Mouse (Mus musculus) Muller cell, postnatal 12 days (primary cell): Measurements from ENCODE around the gene Iqcf3.
A peak's percentile ranks its signal among the peaks of the same experiment; 100 is the strongest.
"Not testable (repeated sequence)": the region's sequence is repeated elsewhere in the genome, so short reads cannot be mapped to it uniquely, and the experiment has no call there.

Experiments used
- DNase-seq: peaks from one replicate; pipeline ENCODE4 v3.0.0-alpha.2; 2015; ENCODE audit errors: inconsistent ontology term

The Iqcf3 gene

GRCm38 (mm10) chr9:106561531-106561930 is at the start of gene Iqcf3:
Gene Iqcf3 (minus strand): TSS chr9:106561631.
- DNase-seq, result no peak

GRCm38 (mm10) chr9:106610727-106611126 is 49.3 kb upstream of the Iqcf3 start:
- no peak for DNase-seq

GRCm38 (mm10) chr9:106600546-106600945 is 39.1 kb upstream of the Iqcf3 start:
- DNase-seq, result peak; percentile 17

GRCm38 (mm10) chr9:106598466-106598865 is 37.0 kb upstream of the Iqcf3 start:
- no peak for DNase-seq

GRCm38 (mm10) chr9:106595836-106596235 is 34.4 kb upstream of the Iqcf3 start:
- DNase-seq, result no peak

- DNase-seq, result not testable (repeated sequence)
Observed at GRCm38 (mm10) chr9:106595402-106595801, 34.0 kb upstream of the Iqcf3 start.

GRCm38 (mm10) chr9:106592158-106592557 is 30.7 kb upstream of the Iqcf3 start:
- DNase-seq, result no peak

GRCm38 (mm10) chr9:106582552-106582951 is 21.1 kb upstream of the Iqcf3 start:
- DNase-seq, result no peak

GRCm38 (mm10) chr9:106580016-106580415 is 18.6 kb upstream of the Iqcf3 start:
- no peak for DNase-seq

- DNase-seq, result no peak
Observed at GRCm38 (mm10) chr9:106576112-106576511, 14.7 kb upstream of the Iqcf3 start.

- DNase-seq, result no peak
Observed at GRCm38 (mm10) chr9:106573366-106573765, 11.9 kb upstream of the Iqcf3 start.

- no peak for DNase-seq
Observed at GRCm38 (mm10) chr9:106572186-106572585, 10.8 kb upstream of the Iqcf3 start.

- no peak for DNase-seq
Observed at GRCm38 (mm10) chr9:106570896-106571295, 9.5 kb upstream of the Iqcf3 start, which contains the start of gene Iqcf4. Gene Iqcf4 (minus strand): TSS chr9:106570996.

GRCm38 (mm10) chr9:106566437-106566836 is 5.0 kb upstream of the Iqcf3 start:
- DNase-seq, result no peak

GRCm38 (mm10) chr9:106564025-106564424 is 2.6 kb upstream of the Iqcf3 start:
- DNase-seq, result no peak

GRCm38 (mm10) chr9:106562291-106562690 is 860 bp upstream of the Iqcf3 start:
- DNase-seq, result no peak

- DNase-seq, result no peak
Observed at GRCm38 (mm10) chr9:106534975-106535374, 26.5 kb downstream of the Iqcf3 start.

GRCm38 (mm10) chr9:106534296-106534695 is 27.1 kb downstream of the Iqcf3 start:
- DNase-seq, result no peak

- DNase-seq, result peak; percentile 19
Observed at GRCm38 (mm10) chr9:106531833-106532232, 29.6 kb downstream of the Iqcf3 start.

GRCm38 (mm10) chr9:106519909-106520308 is 41.5 kb downstream of the Iqcf3 start:
- DNase-seq, result no peak

GRCm38 (mm10) chr9:106519433-106519832 is 42.0 kb downstream of the Iqcf3 start:
- DNase-seq, result no peak

- DNase-seq, result no peak
Observed at GRCm38 (mm10) chr9:106514273-106514672, 47.2 kb downstream of the Iqcf3 start, which contains the start of gene Iqcf5. Gene Iqcf5 (plus strand): TSS chr9:106514573.

- DNase-seq, result no peak
Observed at GRCm38 (mm10) chr9:106513566-106513965, 47.9 kb downstream of the Iqcf3 start.

- DNase-seq, result no peak
Observed at GRCm38 (mm10) chr9:106512729-106513450, 48.5 kb downstream of the Iqcf3 start.
